Mouse (Mus musculus) heart, postnatal 0 days (tissue): ENCODE measurements around the gene Fam89b. TPM values are rescaled to one million over a fixed set of nuclear protein-coding genes. Genes with fewer than 3 reads are reported as not detected.
A peak's percentile ranks its signal among the peaks of the same experiment; 100 is the strongest.

Source experiments
- ATAC-seq: fragments of 200-750 bp; cut with Nextera tagmentation; 2 replicates; pipeline ENCODE4 v1.8.0; 2017; ENCODE audit warnings: low read depth, moderate number of reproducible peaks, moderate library complexity; ENCODE audit not compliant: insufficient read depth
- DNase-seq: peaks from one replicate; pipeline ENCODE4 v3.0.0-alpha.2; 2016; ENCODE audit warnings: low spot score
- H3K27ac ChIP-seq: fragments of 300-500 bp; sonication (generic); 2 replicates; pipeline ENCODE4 v1.5.1; 2014; ENCODE audit warnings: low read depth, mild to moderate bottlenecking
- H3K27me3 ChIP-seq: fragments of 300-500 bp; sonication (generic); 2 replicates; pipeline ENCODE4 v1.6.1; 2014; ENCODE audit warnings: low read length, mixed read lengths; ENCODE audit not compliant: control insufficient read depth, insufficient read depth
- H3K36me3 ChIP-seq: fragments of 300-500 bp; sonication (generic); replicated peaks from 2 replicates; pipeline ENCODE4 v1.6.1; 2014; ENCODE audit warnings: low read length, mixed read lengths; ENCODE audit not compliant: control insufficient read depth, insufficient read depth
- H3K4me1 ChIP-seq: fragments of 300-500 bp; sonication (generic); 2 replicates; pipeline ENCODE4 v1.6.1; 2014; ENCODE audit warnings: antibody characterized with exemption; ENCODE audit not compliant: control insufficient read depth, insufficient read depth
- H3K4me2 ChIP-seq: fragments of 300-500 bp; sonication (generic); 2 replicates; pipeline ENCODE4 v1.6.1; 2014; ENCODE audit warnings: low read depth, mild to moderate bottlenecking, low read length, moderate library complexity
- H3K4me3 ChIP-seq: fragments of 300-500 bp; sonication (generic); 2 replicates; pipeline ENCODE4 v1.5.1; 2014; ENCODE audit warnings: low read depth, low read length
- H3K9ac ChIP-seq: fragments of 300-500 bp; sonication (generic); replicated peaks from 2 replicates; pipeline ENCODE4 v1.6.1; 2014; ENCODE audit warnings: low read depth, low read length, mixed read lengths
- H3K9me3 ChIP-seq: fragments of 300-500 bp; sonication (generic); replicated peaks from 2 replicates; pipeline ENCODE4 v1.6.1; 2016; ENCODE audit warnings: low read length; ENCODE audit not compliant: control insufficient read depth
- CTCF ChIP-seq: IDR thresholded peaks from 2 replicates; pipeline ENCODE4 v1.5.1; 2016; ENCODE audit warnings: antibody characterized with exemption, control low read depth, low read depth
- EP300 ChIP-seq: IDR thresholded peaks from 2 replicates; pipeline ENCODE4 v1.6.1; 2016; ENCODE audit warnings: antibody characterized with exemption, low read depth
- WGBS: fragments of 180-500 bp; shearing (Covaris S2); extraction: QIAGEN DNeasy Blood & Tissue Kit; methylation state at CpG from one replicate; pipeline ENCODE4 v1.1.7; 2014; 5-methylcytosine and 5-hydroxymethylcytosine counted together
- polyA plus RNA-seq: library from polyadenylated mRNA; unstranded; fragments of >200 nt; fragmentation: Nextera tagmentation; extraction: Ambion mirVana; gene quantifications from 2 replicates; pipeline ENCODE4 v1.2.1, GENCODE M21; 2015
- total RNA-seq: library from RNA; depleted of rRNA; stranded (reverse); fragments of >200 nt; gene quantifications from 2 replicates; pipeline ENCODE4 v1.2.3, GENCODE M21; 2014; ENCODE audit warnings: low replicate concordance

Gene Fam89b
- total and polyA plus RNA-seq, 2 experiments from 2014 or later, result 76.6 to 118 TPM

DNA sequence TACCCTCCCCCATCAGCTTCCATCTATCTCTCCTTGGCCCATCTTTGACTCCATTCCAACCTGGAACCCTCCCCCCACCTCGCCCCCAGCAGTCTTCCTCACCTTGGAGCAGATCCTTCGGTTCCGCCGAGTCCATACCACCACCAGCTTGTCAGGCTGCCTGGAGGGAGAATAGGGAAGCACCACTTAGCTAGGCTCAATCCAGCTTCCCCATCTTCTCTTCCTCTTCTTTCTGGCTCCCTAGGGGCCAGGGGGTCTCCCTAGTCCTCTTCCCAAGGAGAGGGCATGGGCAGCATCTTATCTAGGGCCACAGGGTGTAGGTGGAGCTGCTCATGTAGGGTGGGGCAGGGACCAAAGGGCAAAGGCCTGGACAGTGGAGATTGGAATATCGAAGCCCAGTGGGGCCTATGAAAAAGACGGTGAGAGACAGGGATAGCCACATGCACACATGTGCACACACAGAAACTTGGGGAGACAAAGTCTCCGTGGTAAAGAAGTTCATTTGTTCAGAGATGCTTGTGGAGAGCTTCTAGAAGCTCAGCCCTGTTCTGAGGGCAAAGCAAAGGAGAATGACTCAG, 6.5 kb downstream of the Fam89b start:
- Histone ChIP-seq H3K4me1 (peaks cover 19% of the 10 kb centered on the region), H3K9ac (no peak overlapping the region), H3K9me3 (no peaks in the 10 kb centered on the region), H3K27me3 (no peaks in the 10 kb centered on the region), H3K4me2 (no peak overlapping the region), H3K27ac (no peak overlapping the region), H3K36me3 (peaks cover 51% of the 10 kb centered on the region), H3K4me3 (no peak overlapping the region)
- no peak for TF ChIP-seq CTCF
- no peak for TF ChIP-seq EP300
- ATAC-seq (no peak), DNase-seq (no peak)
- WGBS, result 79% methylated on average over 7 of the region's 7 CpGs

DNA sequence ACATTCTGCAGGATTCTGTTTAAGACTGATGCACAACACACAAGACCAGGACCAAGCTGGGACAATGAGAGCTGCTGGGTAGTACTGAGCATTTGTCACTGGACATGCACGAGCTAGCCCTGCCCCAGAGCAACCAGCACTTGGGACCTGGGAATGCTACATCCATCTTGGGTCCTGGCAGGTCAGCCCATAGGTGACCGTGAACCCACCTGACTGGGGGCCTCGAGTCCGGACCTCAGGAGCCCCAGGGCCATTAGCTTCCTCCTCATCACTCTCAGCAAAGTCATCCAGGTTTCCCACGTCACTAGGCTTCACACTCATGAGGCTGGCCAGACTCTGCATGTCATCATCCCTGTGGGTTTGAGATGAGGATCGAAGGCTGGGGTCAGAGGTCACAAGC, 8.2 kb downstream of the Fam89b start:
- Histone ChIP-seq H3K36me3 (peaks cover 68% of the 10 kb centered on the region), H3K4me1 (peaks cover 11% of the 10 kb centered on the region), H3K4me3 (no peak overlapping the region), H3K9ac (no peak overlapping the region), H3K27ac (no peak overlapping the region), H3K27me3 (no peaks in the 10 kb centered on the region), H3K9me3 (no peaks in the 10 kb centered on the region), H3K4me2 (no peak overlapping the region)
- DNase-seq (no peak), ATAC-seq (no peak)
- 89% methylated on average over 6 of the region's 6 CpGs for WGBS
- TF ChIP-seq EP300 (no peak), CTCF (no peak)

DNA sequence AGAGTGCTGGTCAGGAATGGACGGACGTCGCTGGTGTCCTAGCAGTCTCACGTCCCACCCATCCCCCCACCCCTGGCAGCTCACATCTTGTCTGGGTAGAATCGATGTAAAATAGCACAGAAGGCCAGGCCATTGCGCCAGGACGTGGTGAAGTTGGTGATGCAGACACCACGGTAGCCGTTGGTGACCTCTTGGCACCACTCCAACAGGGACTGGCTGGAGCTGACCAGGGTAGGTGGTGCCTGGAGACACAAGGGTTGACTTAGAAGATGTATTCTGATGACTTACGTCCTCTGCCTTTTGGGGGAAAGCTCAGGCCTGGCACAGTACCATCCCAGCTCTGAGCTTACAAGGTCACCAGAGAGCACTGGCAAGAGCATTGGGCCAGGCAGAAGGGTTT, 12.5 kb downstream of the Fam89b start:
- WGBS, result 49% methylated on average over 10 of the region's 10 CpGs
- Histone ChIP-seq H3K27me3 (no peaks in the 10 kb centered on the region), H3K27ac (no peak overlapping the region), H3K4me2 (no peak overlapping the region), H3K4me1 (peaks cover 7% of the 10 kb centered on the region), H3K36me3 (peaks cover 87% of the 10 kb centered on the region), H3K4me3 (no peak overlapping the region), H3K9me3 (no peaks in the 10 kb centered on the region), H3K9ac (no peak overlapping the region)
- ATAC-seq (no peak), DNase-seq (no peak)
- no peak for TF ChIP-seq CTCF
- no peak for TF ChIP-seq EP300

DNA sequence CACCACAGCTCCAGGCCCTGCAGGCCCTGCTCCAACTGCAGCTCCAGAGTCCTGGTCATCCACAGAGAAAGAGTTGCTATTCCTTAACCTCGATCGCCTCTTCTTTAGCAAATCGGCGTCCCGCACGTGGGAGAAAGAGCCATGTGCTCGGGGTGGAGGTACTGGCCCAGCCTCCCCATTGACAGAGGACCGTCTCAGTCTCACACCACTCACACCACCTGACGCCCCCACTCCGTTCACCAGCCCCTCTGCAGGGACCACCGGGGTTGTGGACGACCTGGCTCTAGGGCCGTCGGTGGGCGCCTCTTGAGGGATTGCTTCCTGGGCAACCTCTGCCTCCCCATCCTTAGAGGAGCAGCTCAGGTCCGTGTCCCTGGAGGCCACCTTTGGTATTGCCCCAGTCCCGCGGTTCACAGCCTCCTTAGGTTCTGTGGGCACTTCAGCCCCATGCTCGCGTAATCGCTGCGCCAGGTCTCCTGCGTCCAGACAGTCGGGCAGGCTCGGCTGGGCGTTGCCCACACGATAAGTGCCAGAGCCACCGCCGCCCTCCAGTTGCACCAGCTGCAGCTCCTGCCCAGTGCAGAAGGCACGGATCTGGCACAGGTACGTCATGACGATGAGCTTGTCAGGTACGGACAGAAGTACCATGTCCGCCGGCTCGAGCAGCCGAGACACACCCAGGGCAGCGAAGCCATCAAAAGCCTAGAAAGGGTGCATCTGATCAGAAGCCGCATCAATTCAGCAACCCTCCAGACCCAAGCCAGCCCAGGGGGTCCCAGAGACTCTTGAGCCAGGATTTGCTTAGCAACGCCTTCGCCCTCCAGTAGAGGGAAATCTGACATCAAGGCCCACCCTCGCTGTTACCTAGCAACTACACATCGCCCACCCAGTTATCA, 13.4 kb downstream of the Fam89b start:
- WGBS, result 53% methylated on average over 42 of the region's 43 CpGs
- Histone ChIP-seq H3K4me3 (no peak overlapping the region), H3K9ac (no peak overlapping the region), H3K4me2 (no peak overlapping the region), H3K36me3 (peaks cover 79% of the 10 kb centered on the region), H3K27me3 (no peaks in the 10 kb centered on the region), H3K9me3 (no peaks in the 10 kb centered on the region), H3K4me1 (peaks cover 7% of the 10 kb centered on the region), H3K27ac (no peak overlapping the region)
- ATAC-seq (peak; percentile 51; the same call in 1 of the 2 replicates), DNase-seq (no peak)
- no peak for TF ChIP-seq EP300
- peak; percentile 36 for TF ChIP-seq CTCF

DNA sequence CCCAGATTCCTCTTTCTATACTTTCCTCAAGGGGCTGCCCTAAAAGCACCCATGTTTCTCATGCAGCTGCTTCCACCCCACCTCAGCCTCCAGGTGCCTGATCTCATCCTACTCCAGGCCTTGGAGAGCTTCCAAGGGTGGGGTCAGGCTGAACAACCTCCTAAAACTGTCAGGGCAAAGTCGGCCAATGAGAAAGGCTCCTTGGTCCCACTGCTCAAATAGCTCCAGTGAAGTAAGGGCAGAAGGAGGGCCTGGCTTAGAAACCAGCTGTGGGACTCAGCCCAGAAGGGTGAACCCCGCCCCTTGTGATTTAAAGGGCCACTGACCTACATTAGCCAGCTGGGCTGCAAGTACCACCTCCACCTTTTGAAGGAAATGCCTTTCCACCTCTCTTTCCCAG, 15.7 kb downstream of the Fam89b start:
- H3K9me3 ChIP-seq, result no peaks in the 10 kb centered on the region
- ATAC-seq, result peak; percentile 66
- peak overlapping the region; percentile 32 for H3K4me2 ChIP-seq
- no peak overlapping the region for H3K4me3 ChIP-seq
- 20% methylated on average over 2 of the region's 2 CpGs for WGBS
- H3K36me3 ChIP-seq, result peaks cover 78% of the 10 kb centered on the region
- TF ChIP-seq CTCF (no peak), EP300 (no peak)
- H3K27me3 ChIP-seq, result no peaks in the 10 kb centered on the region
- H3K4me1 ChIP-seq, result peaks cover 7% of the 10 kb centered on the region
- no peak overlapping the region for H3K9ac ChIP-seq
- peak overlapping the region; percentile 56 for H3K27ac ChIP-seq
- DNase-seq, result peak; percentile 77
